Mouse (Mus musculus) C2C12 (cell line): Measurements from ENCODE around the gene Usp42.

Experiments
- CEBPB ChIP-seq: IDR thresholded peaks from one replicate; pipeline ENCODE4 v1.6.1; 2011; ENCODE audit warnings: low read depth, mild to moderate bottlenecking, control low read depth, moderate library complexity
- MAX ChIP-seq: IDR thresholded peaks from one replicate; pipeline ENCODE4 v1.6.1; 2011; ENCODE audit warnings: mild to moderate bottlenecking, control low read depth
- MYOD1 ChIP-seq: IDR thresholded peaks from one replicate; pipeline ENCODE4 v1.6.1; 2011; ENCODE audit warnings: low read depth; ENCODE audit not compliant: control insufficient read depth, insufficient read length

DNA sequence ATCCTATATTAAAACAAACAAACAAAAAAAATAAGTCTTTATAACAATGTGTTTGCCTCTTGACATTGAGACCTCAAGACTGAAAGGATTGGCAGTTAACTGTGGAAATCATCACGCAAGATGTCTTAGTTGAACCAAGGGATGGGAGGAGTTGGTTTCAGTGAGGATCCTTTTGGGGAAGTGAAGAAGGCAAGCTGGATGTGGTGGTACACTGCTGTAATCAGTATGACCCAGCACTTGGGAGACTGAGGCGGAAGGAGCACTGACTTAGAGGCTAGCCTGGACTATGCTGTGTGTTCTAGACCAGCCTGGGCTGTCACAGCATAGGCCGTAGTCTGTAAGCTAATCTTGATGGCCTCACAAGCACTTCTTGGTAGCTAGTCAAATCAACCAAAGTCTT, 28.4 kb upstream of the Usp42 start:
- no peak for TF ChIP-seq CEBPB
- TF ChIP-seq MAX, result no peak
- TF ChIP-seq MYOD1, result no peak
